Mouse (Mus musculus) erythroblast, embryonic 14.5 days (primary cell): ENCODE measurements around the gene Mindy3.

ENCODE experiments used
- GATA1 ChIP-seq: IDR thresholded peaks from 2 replicates; pipeline ENCODE4 v1.6.1; 2012; ENCODE audit warnings: low read length, inconsistent platforms, mixed read lengths
- TAL1 ChIP-seq: IDR thresholded peaks from 3 replicates; pipeline ENCODE4 v1.6.1; 2012; ENCODE audit warnings: low read length, inconsistent platforms, mixed read lengths

- TF ChIP-seq TAL1 = no peak
- TF ChIP-seq GATA1 = no peak
Observed at GRCm38 (mm10) chr2:12354837-12355236, 64.4 kb downstream of the Mindy3 start.
